Mouse (Mus musculus) urinary bladder, adult 18-20 months (tissue): ENCODE measurements at regions not wholly inside any gene's neighbourhood (a gene's known extent, or its start where the extent isn't known, plus 50 kb on each side); places are given as distances from the start of the nearest gene placed in this dataset.
A peak's percentile ranks its signal among the peaks of the same experiment; 100 is the strongest.

ENCODE experiments used
- DNase-seq, 2 experiments: peaks; one replicate each; pipeline ENCODE4 v3.0.0; 2022; ENCODE audit warnings: low spot score in 2 of 2, mixed read lengths in 2 of 2

GRCm38 (mm10) chr17:62415152-62415551 is 466.0 kb downstream of the Efna5 start:
- peak; percentile 16 to 61 for DNase-seq

- peak in 1 of 2 experiments; percentile 5 for DNase-seq
Measured at GRCm38 (mm10) chr17:62412666-62413180, 468.4 kb downstream of the Efna5 start.

DNA sequence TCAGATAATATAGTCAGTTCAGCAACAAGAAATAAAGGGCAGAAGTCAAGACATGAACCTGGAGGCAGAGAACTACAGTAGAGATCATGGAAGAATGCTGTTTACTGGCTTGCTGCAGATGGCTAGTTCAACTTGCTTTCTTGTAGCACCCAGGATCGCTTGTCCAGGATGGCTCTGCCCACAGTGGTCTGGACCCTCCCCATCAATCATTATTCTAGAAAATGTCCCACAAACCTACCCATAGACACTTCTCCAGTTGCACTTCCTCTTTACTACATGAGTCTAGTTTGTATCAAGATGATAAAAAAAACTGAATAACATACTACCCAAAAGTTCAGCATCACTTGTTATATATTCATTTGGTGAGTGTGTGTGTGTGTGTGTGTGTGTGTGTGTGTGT is 477.4 kb downstream of the Efna5 start:
- DNase-seq, result no peak

- DNase-seq, result no peak
Measured at GRCm38 (mm10) chr17:62393355-62394006, 487.6 kb downstream of the Efna5 start.

- no peak for DNase-seq
Measured at GRCm38 (mm10) chr17:62384053-62384452, 497.1 kb downstream of the Efna5 start.

DNA sequence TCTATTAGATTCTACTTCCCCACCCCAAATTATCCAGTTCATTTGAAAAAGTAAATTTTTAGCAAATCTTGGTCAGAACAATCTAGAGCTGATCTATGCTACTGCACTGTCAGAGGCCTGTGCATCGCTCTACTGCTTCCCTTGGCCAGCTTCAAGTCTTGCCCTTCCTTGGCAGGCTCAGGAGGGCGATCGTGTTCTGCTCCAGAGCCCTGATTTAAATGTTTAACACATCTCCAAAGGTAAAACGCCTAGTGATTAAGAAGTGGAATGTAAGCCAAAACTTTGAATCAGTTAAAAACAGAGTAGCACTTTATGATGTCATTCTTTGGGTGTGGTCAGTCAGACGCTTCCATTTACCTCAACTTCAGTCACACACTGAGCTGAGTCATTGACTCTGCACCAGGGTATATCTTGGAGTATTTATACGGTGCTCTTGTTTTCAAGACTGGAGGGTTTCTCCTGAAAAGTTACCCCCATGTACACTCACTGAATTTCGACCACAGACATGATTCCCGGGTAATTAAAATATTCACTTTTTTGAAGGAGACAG is 502.2 kb downstream of the Efna5 start:
- no peak for DNase-seq

- no peak for DNase-seq
Measured at GRCm38 (mm10) chr17:62369100-62369499, 512.0 kb downstream of the Efna5 start.

DNA sequence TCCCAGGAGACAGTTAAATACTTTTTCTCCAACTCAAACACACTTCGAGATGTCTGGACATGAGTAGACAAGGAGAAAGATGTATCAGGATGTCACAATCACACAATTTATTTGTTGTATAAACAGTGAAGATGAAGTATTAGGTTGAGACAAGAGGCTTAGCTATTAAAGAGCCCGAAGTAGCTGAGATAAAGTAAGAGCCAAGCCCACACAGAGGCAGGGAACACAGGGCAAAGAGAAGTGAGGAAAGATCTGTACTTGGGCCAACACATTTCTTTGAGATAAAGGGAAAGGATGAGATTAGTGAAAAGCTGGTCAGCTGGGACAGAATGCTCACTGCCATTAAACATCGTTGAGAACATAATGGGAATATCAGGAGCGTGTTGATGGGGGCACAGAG is 513.2 kb downstream of the Efna5 start:
- DNase-seq, result no peak

- DNase-seq, result no peak
Measured at GRCm38 (mm10) chr17:62358323-62358722, 522.8 kb downstream of the Efna5 start.

DNA sequence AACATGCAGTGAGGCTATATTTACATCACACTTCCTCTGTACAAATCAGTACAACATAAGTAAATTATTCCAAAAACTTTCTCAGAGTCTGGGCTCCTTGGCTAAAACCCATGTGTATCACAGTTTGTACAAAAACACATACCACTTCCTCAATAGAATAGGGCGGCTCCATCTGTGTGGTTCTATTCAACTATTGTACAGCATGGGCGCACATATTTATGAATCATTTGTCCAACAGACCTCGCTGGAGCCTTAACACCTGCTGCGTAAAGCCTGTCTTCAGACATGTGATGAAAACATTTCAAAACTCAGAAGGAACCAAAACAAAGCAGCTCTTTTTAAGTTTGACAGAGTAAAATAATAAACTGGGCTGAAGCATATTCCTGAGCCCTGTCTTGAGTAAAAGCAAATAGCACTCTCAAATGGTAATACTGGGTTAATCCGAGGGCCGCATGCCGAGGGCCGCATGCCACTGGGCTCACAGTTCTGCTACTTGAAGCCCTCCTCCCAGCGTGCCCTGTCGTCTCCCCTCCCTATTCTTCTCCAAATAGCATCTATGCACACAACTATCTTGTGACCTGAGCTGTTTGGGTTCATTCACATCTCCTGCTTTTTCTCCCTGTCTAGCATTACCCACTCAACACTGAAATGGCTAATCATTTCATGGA is 543.1 kb downstream of the Efna5 start:
- DNase-seq, result no peak

DNA sequence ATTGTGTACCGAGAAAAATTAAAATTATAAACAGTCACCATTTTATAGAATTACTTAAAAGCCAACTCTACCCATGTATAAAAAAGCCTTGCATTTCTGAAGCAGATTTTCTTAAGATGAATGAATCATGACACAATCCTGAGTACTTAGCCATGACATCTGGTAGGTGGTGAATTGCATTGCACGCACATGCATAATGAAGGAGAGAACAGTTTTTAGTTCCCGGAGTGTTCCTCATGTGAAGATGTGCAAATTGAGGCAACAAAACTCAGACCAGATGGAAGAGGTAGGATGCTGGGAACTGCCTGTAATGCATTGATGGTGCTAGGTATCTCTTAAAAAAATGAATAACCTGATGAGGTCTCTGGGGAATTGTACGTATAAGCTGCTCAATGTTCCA is 550.9 kb downstream of the Efna5 start:
- DNase-seq, result no peak

DNA sequence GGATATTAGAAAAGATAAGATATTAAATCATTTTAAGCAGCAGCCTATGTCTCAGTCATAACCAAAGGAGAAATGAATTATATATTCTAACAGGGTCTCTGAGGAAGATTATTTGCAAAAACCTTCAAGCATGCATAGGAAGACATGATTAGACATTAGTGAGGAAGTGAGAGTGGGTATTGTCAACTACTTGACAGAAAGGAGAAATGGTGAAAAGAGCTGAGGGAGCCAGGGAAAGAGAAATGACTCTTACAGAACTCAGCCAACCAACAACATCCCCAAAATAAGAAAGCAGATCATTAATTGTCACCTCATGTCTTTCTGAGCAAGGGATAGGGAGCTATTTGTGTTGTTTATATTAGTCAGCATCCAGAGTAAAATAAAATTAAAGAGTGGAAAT is 554.3 kb downstream of the Efna5 start:
- no peak for DNase-seq

- no peak for DNase-seq
Measured at GRCm38 (mm10) chr17:62319033-62319432, 562.1 kb downstream of the Efna5 start.

- DNase-seq, result no peak
Measured at GRCm38 (mm10) chr17:62310059-62310458, 571.1 kb downstream of the Efna5 start.

DNA sequence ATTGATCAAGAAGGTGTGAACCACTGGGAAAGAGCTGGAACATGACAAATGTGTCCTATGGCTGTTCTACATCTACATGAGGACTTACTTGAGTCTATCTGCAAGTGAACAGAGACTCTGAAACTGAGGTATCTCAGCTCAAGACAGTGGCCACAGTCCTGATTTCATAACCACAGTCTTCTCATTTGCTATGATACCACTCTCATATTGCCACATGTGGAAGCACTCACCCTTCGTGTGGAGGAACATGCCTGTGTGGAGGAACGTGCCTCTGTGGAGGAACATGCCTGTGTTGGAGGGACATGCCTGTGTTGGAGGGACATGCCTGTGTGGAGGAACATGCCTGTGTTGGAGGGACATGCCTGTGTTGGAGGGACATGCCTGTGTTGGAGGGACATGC is 574.0 kb downstream of the Efna5 start:
- no peak for DNase-seq

- DNase-seq, result no peak
Measured at GRCm38 (mm10) chr17:62306524-62306923, 574.6 kb downstream of the Efna5 start.

GRCm38 (mm10) chr17:62305140-62305539 is 576.0 kb downstream of the Efna5 start:
- no peak for DNase-seq

- DNase-seq, result no peak
Measured at GRCm38 (mm10) chr17:62304073-62304472, 577.0 kb downstream of the Efna5 start.

- no peak for DNase-seq
Measured at GRCm38 (mm10) chr17:62299875-62300274, 581.2 kb downstream of the Efna5 start.

- DNase-seq, result no peak
Measured at GRCm38 (mm10) chr17:62297393-62298060, 583.6 kb downstream of the Efna5 start.

GRCm38 (mm10) chr17:62295412-62295811 is 585.7 kb downstream of the Efna5 start:
- no peak for DNase-seq

DNA sequence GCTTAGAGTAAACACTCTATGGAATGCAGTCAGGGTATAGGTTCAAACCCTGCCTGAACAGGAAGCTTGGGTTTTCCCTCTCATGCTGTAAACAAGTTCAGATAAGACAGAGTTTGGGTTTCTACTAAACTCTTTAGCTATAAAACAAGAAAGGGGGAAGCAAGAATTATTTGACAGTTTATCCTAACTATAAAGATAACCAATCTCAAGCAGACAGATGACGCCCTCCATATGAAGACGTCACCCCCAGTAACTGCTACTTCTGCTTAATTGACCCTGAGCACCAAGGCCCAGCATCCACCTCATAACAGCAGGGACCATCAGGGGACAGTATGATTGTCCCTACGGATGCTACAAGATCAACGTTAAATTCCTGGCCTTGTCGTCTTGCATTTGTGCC is 588.4 kb downstream of the Efna5 start:
- no peak for DNase-seq

- DNase-seq, result no peak
Measured at GRCm38 (mm10) chr17:62287666-62288065, 593.5 kb downstream of the Efna5 start.
